Mouse (Mus musculus) cerebellum, postnatal 10 days (tissue): ENCODE measurements around the gene Wnt10b.
"Not testable (repeated sequence)": the region's sequence is repeated elsewhere in the genome, so short reads cannot be mapped to it uniquely, and the experiment has no call there.

Source experiments
- DNase-seq, 2 experiments: peaks; one replicate each; pipeline ENCODE4 v3.0.0; 2021; ENCODE audit warnings: mixed read lengths in 2 of 2

The Wnt10b gene

GRCm38 (mm10) chr15:98777762-98778161 lies at the start of gene Wnt10b:
TSS of gene Wnt10b (minus strand) at chr15:98778150.
- no peak for DNase-seq

GRCm38 (mm10) chr15:98827611-98828011 lies 49.7 kb upstream of the Wnt10b start:
- no peak for DNase-seq

GRCm38 (mm10) chr15:98823434-98823833 lies 45.5 kb upstream of the Wnt10b start:
- no peak for DNase-seq

- no peak for DNase-seq
These were observed 44.2 kb upstream of the Wnt10b start for GRCm38 (mm10) chr15:98822147-98822546.

- DNase-seq, result no peak
These were observed 43.5 kb upstream of the Wnt10b start for GRCm38 (mm10) chr15:98821403-98821802.

- DNase-seq, result no peak
These were observed 43.0 kb upstream of the Wnt10b start for GRCm38 (mm10) chr15:98820937-98821336.

GRCm38 (mm10) chr15:98818171-98818570 lies 40.2 kb upstream of the Wnt10b start:
- DNase-seq, result no peak

GRCm38 (mm10) chr15:98812741-98813424 lies 34.9 kb upstream of the Wnt10b start:
- DNase-seq, result no peak

- DNase-seq, result not testable (repeated sequence)
These were observed 32.3 kb upstream of the Wnt10b start for GRCm38 (mm10) chr15:98810212-98810611.

- DNase-seq, result no peak
These were observed 31.4 kb upstream of the Wnt10b start, which contains the start of gene Ddn for GRCm38 (mm10) chr15:98809390-98809789. TSS of gene Ddn (minus strand) at chr15:98809490.

GRCm38 (mm10) chr15:98808651-98809134 lies 30.7 kb upstream of the Wnt10b start:
- DNase-seq, result peak in 1 of 2 experiments; percentile 18

- peak; percentile 65 to 68 for DNase-seq
These were observed 30.1 kb upstream of the Wnt10b start for GRCm38 (mm10) chr15:98807895-98808650.

- peak; percentile 32 to 38 for DNase-seq
These were observed 29.1 kb upstream of the Wnt10b start for GRCm38 (mm10) chr15:98806809-98807770.

- DNase-seq, result peak in 1 of 2 experiments; percentile 19
These were observed 28.3 kb upstream of the Wnt10b start for GRCm38 (mm10) chr15:98806071-98806808.

GRCm38 (mm10) chr15:98805324-98806040 lies 27.5 kb upstream of the Wnt10b start:
- peak; percentile 81 to 84 for DNase-seq

- peak; percentile 94 to 96 for DNase-seq
These were observed 26.1 kb upstream of the Wnt10b start for GRCm38 (mm10) chr15:98804054-98804453.

GRCm38 (mm10) chr15:98802926-98803325 lies 25.0 kb upstream of the Wnt10b start:
- DNase-seq, result no peak

GRCm38 (mm10) chr15:98799396-98799795 lies 21.4 kb upstream of the Wnt10b start:
- DNase-seq, result peak; percentile 91 to 94

GRCm38 (mm10) chr15:98798903-98799302 lies 21.0 kb upstream of the Wnt10b start:
- no peak for DNase-seq

GRCm38 (mm10) chr15:98797835-98798492 lies 20.0 kb upstream of the Wnt10b start:
- DNase-seq, result no peak
